Mouse (Mus musculus): ENCODE measurements around the gene Arhgdig.

Arhgdig gene

GRCm38 (mm10) chr17:26207686-26208085 is at the start of gene Arhgdig:
Arhgdig (minus strand) TSS chr17:26207786.
- no peak for DNase-seq

DNA sequence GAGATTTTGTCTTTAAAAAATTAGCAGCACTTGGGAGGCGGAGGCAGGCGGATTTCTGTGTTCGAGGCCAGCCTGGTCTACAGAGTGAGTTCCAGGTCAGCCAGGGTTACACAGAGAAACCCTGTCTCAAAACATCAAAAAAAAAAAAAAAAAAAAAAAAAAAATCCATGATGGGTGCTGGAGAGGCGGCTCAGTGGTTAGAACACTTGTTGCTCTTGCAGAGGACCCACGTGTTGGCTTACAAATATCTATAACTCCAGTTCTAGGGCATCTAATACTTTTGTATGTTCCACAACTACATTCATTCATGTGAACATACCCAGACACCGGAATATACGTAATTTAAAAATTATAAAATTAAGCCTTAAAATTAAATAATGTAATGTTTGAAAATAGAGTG is 47.7 kb upstream of the Arhgdig start:
- no peak for DNase-seq

DNA sequence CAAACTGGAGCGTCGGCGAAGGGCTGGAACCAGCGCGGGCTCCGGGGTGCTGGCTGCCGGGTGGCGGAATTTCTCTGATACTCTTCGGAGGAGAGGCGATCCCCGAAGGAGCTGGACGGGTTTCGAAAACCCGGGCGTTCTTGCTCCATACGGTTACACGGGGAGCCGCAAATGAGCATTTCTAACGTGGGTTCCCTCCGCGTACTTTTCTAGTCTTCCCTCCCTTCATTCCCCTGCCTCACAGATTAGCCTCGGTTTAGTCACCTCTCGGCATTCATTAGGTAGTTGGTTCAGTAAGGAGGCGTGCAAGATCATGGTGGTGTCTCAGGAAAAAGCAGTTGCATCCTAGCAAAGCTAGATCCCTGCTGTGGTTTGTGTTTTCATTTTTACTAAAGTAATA is 45.8 kb upstream of the Arhgdig start:
- DNase-seq, result no peak

DNA sequence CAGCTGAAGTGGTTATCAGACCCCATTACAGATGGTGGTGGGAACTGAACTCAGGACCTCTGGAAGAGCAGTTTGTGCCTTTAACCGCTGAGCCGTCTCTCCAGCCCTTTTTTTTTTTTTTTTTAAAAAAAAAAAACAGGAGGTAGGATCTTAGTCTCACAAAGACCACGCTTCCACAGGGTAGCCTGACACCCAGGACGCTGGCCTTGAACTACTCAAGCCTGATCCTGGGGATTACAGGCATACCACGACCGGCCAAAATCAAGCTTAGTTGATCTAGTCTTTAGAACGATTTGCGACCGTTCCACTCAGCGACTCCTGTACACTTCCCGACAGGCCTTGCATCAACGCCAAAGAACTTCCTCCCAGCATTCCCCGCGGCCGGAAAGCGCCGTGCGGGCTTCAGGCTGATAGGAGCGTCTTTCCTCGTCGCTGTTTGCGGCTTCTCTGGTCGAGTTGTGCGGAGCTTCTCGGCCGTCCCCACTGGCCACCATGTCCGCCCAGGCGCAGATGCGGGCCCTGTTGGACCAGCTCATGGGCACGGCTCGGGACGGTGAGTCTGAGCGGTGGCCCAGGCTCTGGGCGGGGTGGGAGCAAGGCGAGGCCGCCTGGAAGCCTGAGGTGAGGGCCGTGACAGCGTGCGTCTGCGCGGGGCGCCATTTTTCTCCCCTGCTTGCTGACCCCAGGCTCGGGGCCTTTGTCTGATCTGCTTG is 45.1 kb upstream of the Arhgdig start, which contains the start of gene Luc7l:
TSS of gene Luc7l (plus strand) at position 358 of the 713 bp plus-strand sequence.
- DNase-seq, result peak; percentile 97

GRCm38 (mm10) chr17:26251886-26252538 is 44.4 kb upstream of the Arhgdig start:
- no peak for DNase-seq

- peak; percentile 98 for DNase-seq
Measured at GRCm38 (mm10) chr17:26244101-26244841, 36.7 kb upstream of the Arhgdig start, which contains the start of gene Fam234a. Fam234a (minus strand) TSS chr17:26244242.

GRCm38 (mm10) chr17:26243471-26244100 is 36.0 kb upstream of the Arhgdig start:
- no peak for DNase-seq

DNA sequence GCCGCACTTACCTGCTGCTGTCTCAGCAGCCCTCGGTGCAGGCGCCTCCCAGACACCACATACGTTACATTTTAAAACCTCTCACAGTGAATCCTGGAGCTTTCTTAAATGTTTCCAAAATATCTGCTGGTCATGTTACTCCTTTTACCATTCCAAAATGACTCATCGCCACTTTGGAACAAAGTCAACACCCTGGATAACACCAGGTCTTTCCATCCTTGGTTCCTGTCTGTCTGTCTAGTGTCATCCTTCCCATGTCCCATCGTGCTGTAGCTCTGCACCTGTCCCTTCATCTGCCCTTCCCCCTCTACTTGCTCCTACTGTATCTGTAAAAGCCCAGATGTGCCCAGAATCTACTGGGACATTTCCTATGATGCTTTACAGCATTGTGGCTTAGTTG is 33.4 kb upstream of the Arhgdig start:
- no peak for DNase-seq

DNA sequence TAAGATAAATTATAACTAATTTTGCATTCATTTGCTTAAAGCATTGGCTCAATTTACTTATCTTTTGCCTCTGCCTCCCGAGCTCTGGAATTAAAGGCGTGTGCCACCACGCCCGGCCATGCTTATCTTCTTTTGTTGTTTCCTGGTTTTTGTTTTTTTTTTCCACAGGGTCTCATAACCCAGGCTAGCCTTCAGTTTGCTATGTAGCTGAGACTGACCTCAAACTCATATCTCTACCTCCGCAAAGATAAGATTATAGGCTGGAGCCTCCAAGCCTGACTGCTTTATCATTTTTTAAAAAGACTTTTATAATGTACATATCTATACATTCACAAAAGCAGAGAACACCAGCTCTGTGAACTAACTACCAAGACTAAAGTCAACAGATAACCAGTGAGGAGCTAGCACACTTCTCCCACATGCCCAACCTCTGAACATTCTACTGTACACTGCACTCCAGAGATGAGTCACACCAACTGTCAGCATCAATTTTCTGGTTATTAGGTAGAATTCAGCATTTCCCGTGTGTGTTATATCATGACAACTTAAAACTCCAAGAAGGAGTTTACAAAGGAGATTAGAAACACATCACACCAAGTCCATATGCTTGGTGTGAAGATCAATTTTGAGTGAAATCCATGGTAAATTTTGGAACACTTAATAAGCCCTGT is 32.7 kb upstream of the Arhgdig start:
- DNase-seq, result no peak

GRCm38 (mm10) chr17:26239551-26239950 is 32.0 kb upstream of the Arhgdig start:
- no peak for DNase-seq

GRCm38 (mm10) chr17:26237667-26238066 is 30.1 kb upstream of the Arhgdig start:
- DNase-seq, result no peak

DNA sequence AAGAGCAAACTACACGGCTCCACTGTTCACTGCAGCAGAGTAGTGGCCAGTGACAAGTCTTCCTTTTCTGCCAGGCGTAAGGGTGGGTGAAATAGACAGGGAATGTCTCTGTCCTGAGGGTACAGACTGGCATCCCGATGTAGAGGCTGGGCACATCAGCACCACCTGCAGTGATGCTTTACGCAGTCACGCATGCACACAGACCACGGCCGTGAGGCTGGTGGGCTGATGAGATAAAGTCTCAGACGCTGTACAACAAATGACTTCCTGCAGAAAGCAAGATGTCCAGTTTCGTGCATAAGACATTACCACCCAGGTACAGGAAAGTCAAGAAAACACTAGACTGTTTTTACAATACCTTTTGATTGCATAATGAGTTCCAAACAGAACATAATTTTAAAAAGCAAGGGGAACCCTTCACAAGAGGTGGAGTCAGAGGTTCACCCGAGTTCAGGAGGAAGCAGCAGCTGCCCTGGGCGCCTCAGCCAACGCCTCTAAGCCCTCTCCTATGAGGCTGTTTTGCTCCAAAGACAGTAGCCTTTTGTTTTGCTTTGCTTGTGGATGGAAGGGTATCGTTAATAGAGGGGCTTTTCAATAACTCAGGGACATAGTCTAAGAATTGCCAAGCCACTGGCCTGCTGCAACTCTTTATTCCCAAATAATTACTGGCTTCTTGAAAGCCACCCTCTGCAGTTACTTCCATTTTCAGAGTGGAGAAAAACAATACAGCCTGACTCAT is 27.7 kb upstream of the Arhgdig start:
- DNase-seq, result no peak

DNA sequence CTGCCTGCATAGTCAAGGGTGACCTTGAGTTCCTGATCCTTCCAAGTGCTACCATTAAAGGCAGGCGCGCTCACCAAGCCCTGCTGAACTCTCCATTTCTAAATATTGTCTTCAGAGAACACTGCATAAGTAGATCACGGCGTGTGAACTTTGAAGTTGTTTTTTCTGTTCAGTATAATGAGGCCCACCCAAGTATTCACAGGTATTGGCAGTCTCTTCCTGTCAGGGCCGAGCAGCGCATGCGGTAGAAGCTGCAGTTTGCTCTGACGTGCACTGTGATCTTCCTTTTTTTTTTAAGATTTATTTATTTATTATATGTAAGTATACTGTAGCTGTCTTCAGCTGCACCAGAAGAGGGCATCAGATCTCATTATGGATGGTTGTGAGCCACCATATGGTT is 26.8 kb upstream of the Arhgdig start:
- DNase-seq, result no peak

DNA sequence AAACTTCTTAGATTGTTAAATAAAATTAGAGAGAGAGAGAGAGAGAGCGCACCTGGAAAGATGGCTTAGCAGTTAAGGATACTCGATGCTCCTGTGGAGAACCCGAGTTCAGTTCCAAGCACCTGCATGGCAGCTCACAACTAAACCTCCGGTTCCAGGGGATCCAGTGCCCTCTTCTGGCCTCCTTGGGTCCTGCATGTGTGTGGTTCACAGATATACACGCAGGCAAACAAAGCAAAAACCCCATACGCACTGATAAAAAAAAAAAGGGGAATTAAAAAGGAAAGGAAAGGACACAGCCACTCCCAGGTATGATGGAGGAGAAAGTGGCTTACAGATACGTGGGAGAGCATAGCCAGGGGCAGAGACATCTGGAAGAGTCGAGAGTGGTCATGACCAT is 25.3 kb upstream of the Arhgdig start:
- no peak for DNase-seq

DNA sequence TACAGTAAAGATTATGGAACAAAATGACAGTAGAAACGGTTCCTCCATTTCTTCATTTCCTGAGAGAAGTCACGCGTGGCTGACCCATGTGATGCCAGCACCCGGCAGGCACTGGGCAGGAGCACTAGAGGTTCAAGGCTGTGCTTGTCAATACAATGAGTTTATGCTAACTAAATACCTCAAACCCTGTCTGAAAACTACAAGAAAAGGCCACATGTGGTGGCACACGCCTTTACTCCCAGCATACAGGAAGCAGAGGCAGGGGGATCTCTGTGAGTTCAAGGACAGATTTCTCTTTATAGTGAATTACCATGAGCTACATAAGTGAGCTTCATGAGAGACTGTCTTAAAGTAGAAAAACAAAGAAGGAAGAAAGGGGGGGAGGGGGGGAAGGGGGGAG is 23.6 kb upstream of the Arhgdig start:
- no peak for DNase-seq

GRCm38 (mm10) chr17:26229776-26230175 is 22.2 kb upstream of the Arhgdig start:
- DNase-seq, result no peak

GRCm38 (mm10) chr17:26225150-26225549 is 17.6 kb upstream of the Arhgdig start:
- DNase-seq, result no peak

GRCm38 (mm10) chr17:26221508-26221907 is 13.9 kb upstream of the Arhgdig start:
- no peak for DNase-seq

GRCm38 (mm10) chr17:26212681-26213080 is 5.1 kb upstream of the Arhgdig start:
- DNase-seq, result no peak

DNA sequence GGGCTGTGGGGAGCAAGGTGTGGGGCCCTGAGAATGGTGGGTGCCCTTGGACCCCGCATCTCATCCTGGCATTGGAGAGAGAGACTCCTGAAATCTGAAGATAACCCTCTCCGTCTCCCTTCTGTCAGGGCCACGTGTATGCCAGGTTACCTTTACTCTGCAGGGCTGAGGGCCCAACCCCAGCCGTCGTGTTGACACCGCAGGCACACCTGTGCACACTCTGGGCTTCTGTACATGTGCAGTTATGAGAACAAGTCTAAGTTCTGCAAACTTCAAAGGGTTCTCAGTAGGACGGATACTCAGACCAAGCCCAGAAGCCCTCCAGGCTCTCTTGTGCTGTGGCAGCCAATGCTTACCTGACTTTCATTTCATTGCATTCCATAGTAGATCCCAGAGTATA is 4.7 kb upstream of the Arhgdig start:
- DNase-seq, result no peak

DNA sequence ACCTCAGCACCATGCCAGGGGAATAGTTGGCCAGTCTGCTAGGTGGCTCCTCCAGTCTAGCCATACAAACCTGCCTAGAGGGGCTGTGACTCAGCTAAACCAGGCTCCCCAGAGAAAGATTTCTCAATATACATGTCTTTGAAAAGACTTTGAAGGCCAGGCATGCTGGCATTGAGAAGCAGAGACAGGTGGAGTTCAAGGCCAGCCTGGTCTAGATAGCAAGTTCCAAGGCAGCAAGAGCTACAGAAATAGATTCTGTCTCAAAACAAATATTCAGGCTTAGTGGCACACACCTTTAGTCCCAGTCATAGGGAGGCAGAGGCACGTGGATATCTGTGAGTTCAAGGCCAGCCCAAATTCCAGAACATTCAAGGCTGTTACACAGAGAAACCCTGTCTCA is 1.2 kb downstream of the Arhgdig start:
- DNase-seq, result no peak

GRCm38 (mm10) chr17:26204766-26205165 is 2.8 kb downstream of the Arhgdig start:
- DNase-seq, result no peak

Measured in embryo, embryonic 11 days (tissue).